Mouse (Mus musculus) gastrocnemius, postnatal 10 days (tissue): ENCODE data around the gene Maneal. TPM values are rescaled to one million over a fixed set of nuclear protein-coding genes. Genes with fewer than 3 reads are reported as not detected.

Source experiments
- DNase-seq: peaks from one replicate; pipeline ENCODE4 v3.0.0; 2021; ENCODE audit warnings: mixed read lengths
- total RNA-seq, 2 experiments: library from RNA; stranded (reverse); gene quantifications; 2 replicates each; pipeline ENCODE4 v1.2.3; 2021

Gene Maneal
- total RNA-seq, 2 experiments from 2014 or later: 0.16 to 0.36 TPM

DNA sequence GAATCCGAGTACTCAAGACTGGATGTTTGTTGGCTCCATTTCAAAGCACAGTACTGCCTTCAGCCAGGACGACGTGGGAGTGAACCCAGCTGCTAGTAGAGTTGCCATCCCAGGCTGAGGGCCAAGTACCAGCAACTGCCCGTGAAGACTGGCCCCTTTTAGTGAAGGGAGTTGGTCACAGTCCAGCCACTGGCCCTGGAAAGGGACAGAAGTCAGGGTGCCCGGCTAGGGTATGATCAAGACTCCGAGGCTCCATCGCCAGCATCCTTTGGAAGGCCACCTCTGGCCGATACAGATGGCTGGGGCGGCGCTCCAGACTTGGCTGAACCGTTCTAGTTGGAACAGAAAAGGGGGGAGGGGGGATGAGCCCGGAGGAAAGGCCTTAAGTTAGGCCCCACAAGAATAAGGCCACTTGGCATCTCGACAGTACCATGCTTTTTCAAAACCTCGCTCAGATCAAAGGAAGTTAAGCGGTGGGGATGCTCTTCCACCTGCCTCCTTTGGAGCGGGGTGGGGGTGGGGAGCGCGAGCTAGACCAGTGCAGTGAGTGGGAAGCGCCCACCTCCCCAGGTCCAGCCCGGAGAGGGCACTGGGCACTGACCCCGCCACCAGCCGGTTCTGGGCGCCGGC lies 12.2 kb downstream of the Maneal start:
- DNase-seq: peak; percentile 71

GRCm38 (mm10) chr4:124847573-124847972 lies 14.4 kb downstream of the Maneal start:
- DNase-seq: peak; percentile 85

DNA sequence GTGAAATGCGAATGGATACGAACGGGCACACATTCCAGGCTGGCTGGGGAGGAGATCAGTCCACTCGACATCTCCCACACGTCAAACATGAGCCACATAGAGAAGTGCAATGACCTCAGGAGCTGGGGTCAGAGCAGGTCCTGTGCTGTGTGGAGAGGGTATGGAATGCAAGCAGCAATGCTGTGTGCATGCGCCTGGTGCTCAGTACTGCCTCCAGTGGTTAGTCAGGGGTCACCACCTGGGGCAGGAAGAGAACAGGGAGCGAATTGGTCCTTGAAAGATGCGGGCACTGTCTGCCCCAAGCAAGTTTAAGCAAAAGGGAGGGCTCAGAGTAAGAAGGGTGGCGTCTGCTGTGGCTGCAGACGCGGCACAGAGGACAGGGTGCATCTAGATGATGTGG lies 18.5 kb downstream of the Maneal start:
- peak; percentile 30 for DNase-seq

DNA sequence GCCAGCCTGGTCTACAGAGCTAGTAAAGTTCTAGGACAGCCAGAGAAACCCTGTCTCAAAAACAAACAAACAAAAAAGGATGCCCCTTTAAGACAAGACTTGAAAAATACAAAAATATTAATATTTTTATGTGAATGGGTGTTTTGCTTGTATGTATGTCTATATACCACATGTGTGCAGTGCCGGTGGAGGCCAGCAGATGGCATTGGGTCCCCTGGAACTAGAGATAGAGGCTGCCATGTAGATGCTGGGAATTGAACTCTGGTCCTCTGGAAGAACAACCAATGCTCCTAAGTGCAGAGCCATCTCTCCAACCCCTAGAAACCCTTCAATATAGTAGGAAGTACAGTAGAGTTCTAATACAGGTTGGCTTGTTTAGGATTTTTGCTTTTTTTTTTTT lies 21.0 kb downstream of the Maneal start:
- DNase-seq: no peak

GRCm38 (mm10) chr4:124838035-124838700 lies 23.8 kb downstream of the Maneal start:
- DNase-seq: no peak

GRCm38 (mm10) chr4:124832796-124833195 lies 29.2 kb downstream of the Maneal start:
- no peak for DNase-seq

- no peak for DNase-seq
Observed at GRCm38 (mm10) chr4:124829671-124830070, 32.3 kb downstream of the Maneal start.

DNA sequence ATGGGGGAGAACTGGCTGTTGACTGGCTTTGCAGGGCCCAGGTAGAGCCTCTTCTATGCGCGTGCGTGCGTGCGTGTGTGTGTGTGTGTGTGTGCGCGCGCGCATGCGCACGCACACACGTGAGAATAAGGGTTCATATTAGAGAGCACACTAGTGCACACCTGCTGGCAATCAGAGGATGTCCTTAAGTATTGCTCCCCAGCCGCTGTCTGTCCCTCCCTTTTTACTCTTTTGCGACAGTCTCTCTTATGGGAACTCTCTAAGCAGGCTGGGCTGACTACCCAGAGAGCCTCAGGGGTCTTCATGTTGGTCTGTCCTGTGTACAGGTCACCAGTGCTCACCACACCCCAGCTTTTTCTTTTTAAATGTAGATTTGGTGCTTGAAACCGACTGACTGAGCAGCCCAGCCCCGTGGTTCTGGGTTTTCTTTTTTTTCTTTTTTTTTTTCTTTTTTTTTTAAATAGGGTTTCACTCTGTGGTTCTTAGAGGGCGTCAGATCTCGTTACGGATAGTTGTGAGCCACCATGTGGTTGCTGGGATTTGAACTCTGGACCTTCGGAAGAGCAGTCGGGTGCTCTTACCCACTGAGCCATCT lies 36.5 kb downstream of the Maneal start:
- no peak for DNase-seq

- DNase-seq: no peak
Observed at GRCm38 (mm10) chr4:124824967-124825366, 37.0 kb downstream of the Maneal start.

DNA sequence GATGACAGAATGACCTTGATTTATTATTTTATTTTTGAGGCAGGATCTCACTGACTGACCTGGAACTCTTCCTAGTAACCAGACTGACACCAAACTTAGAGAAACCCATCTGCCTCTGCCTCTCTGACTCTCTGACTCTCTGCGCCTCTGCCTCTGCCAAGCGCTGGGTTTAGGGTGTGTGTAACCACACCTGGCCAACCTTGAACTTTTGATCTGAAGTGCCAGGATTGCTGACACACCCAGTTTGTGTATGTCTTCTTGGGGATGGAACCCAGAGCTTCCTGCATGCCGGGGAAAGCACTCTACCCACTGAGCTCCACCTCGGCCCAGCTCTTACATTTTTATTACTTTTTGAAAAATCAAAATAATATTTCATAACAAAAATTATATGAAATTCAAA lies 43.1 kb downstream of the Maneal start:
- DNase-seq: no peak

DNA sequence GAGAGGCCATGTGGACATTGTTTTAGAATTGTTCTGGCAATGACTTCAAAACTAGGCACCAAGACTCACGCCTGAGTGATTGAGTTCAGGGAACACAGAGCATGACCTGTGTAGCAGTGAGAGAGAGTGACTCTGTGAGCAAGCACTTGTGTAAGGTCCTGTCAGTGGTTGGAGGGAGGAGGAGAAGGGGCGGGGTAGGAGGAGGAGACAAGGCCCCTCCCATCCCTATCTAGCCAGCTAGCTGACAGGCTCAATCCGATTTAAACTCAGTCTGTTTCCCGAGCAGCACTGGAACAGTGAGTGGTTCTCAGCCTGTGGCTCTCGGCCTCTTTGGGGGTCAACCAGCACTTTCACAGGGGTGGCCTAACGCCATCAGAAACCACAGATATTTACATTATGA lies 44.2 kb downstream of the Maneal start:
- DNase-seq: no peak

DNA sequence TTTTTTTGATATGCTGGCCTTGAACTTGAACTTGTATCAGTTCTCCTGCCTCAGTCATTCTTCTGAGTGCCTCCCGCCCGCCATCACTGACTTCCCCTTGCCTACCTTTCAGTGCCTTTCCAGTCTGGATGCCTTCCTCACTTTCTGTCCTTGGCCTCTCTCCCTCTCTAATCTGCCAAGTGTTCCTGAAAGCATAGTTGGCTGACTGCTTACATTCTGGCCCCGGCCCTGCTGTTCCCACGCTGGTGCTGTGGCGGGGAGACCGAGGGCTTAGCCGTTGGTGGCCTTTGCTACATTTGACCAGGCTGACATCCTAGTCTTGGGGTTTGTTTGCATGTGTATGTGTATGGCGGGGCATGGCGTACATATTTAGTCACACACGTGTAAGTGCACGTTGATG lies 46.1 kb downstream of the Maneal start:
- DNase-seq: peak; percentile 13

DNA sequence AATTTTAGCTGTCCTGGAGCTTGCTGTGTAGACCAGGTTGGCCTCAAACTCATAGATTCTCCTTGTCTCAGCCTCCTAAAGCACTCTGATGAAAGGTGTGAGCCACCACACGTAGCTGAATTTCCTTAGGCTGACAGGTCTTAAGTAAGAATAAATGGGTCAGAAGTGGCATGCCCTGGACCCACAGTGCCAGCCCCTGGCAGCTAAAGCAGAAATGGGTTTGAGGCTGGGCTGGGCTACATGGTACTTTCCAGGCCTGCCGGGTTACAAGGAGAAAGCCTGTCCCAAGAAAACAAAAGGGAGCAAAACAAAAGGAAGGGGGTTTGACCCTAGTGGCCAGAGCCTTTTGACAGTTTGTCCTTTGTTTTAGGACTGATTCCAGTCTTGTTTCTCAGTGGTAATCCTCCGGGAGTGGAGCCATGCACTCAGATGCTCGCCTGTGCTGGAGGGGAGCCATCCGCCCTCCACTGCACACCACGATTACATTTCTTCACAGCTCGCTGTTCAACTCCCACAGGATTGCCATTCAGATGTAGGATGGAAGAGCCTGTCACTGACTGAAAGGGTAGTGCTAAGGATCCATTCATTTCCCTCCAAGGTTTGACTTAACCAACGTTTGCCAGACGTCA lies 50.5 kb downstream of the Maneal start:
- no peak for DNase-seq

GRCm38 (mm10) chr4:124810056-124810455 lies 51.9 kb downstream of the Maneal start:
- DNase-seq: no peak

GRCm38 (mm10) chr4:124809136-124809883 lies 52.7 kb downstream of the Maneal start:
- DNase-seq: no peak

DNA sequence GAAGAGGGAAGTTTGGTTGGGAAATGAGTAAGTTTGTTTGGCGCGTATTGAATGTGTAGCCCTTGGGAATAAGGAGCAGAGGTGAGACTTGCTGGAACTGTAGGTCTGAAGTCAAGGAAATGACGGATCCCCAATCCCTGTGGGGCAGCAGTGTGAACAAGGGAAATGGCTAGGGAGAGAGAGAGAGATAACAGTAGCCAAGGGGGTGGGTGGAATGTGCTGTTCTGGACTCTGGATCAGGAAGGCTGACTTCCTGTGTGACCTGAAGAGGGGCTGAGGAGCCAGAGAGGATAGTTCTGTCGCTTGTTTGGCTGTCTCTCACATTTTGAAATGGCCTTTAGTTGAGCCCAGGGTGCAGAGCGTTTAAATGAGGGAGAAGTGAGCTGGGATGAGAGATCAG lies 53.5 kb downstream of the Maneal start:
- no peak for DNase-seq

Other genes starting within 250 kb of the Maneal start
- 1 to 10 TPM; 2.8 to 2.9 TPM for gene Pou3f1, start 205.4 kb downstream of the Maneal start, total RNA-seq
- 10 to 100 TPM; 21.7 to 25.4 TPM for gene Utp11, start 168.6 kb downstream of the Maneal start, total RNA-seq
- gene Fhl3, start 161.5 kb downstream of the Maneal start, total RNA-seq: 10 to 100 TPM; 61.2 to 65.0 TPM
- gene Sf3a3, start 147.4 kb downstream of the Maneal start, total RNA-seq: 10 to 100 TPM; 24.2 to 25.2 TPM
- 10 to 100 TPM in 1 of 2 experiments, 1 to 10 TPM in 1; 9.0 to 14.5 TPM for gene Inpp5b, start 120.3 kb downstream of the Maneal start, total RNA-seq
- gene Mtf1, start 60.1 kb downstream of the Maneal start, total RNA-seq: 10 to 100 TPM in 1 of 2 experiments, 1 to 10 TPM in 1; 8.6 to 14.0 TPM
- 10 to 100 TPM; 10.3 to 11.9 TPM for gene Yrdc, start 11.5 kb downstream of the Maneal start, total RNA-seq
- 10 to 100 TPM; 28.7 to 29.3 TPM for gene 1110065P20Rik, start 11.0 kb downstream of the Maneal start, total RNA-seq
- under 1 TPM; 0.05 TPM for gene Epha10, start 18.7 kb upstream of the Maneal start, total RNA-seq
- gene 9930104L06Rik, start 74.9 kb upstream of the Maneal start, total RNA-seq: 1 to 10 TPM; 7.9 to 9.2 TPM
- 1 to 10 TPM; 7.1 to 9.0 TPM for gene Cdca8, start 77.1 kb upstream of the Maneal start, total RNA-seq
- gene Rspo1, start 124.3 kb upstream of the Maneal start, total RNA-seq: under 1 TPM; 0.47 to 0.65 TPM
- gene Gnl2, start 154.4 kb upstream of the Maneal start, total RNA-seq: 10 to 100 TPM; 38.2 to 42.6 TPM
- not detected for gene Dnali1, start 203.5 kb upstream of the Maneal start, total RNA-seq
- 1 to 10 TPM; 7.3 to 8.7 TPM for gene Snip1, start 204.5 kb upstream of the Maneal start, total RNA-seq
- gene Meaf6, start 223.0 kb upstream of the Maneal start, total RNA-seq: 10 to 100 TPM in 1 of 2 experiments, 1 to 10 TPM in 1; 8.3 to 13.0 TPM